Mouse (Mus musculus): ENCODE measurements around the gene Fig4. TPM values are rescaled to one million over a fixed set of nuclear protein-coding genes. Genes with fewer than 3 reads are reported as not detected.

The Fig4 gene
- polyA plus RNA-seq, 1 experiment, result 8.4 TPM

GRCm38 (mm10) chr10:41231163-41231835, 71.8 kb downstream of the Fig4 start:
- 84% methylated on average over 6 of the region's 6 CpGs for WGBS
- TF ChIP-seq POLR2A (IDR thresholded peaks at IDR 0.05; ENCODE audit: low read depth, low read length) (no peak), CTCF (IDR thresholded peaks at IDR 0.05; ENCODE audit: extremely low read depth, insufficient read depth, insufficient read length, insufficient replicate concordance) (no peak)
- no peaks in the 10 kb centered on the region for H3K4me1 ChIP-seq (ENCODE audit: control insufficient read depth, insufficient read depth, insufficient read length)

GRCm38 (mm10) chr10:41227626-41228025, 75.4 kb downstream of the Fig4 start:
- 96% methylated on average over 7 of the region's 7 CpGs for WGBS
- Histone ChIP-seq H3K27me3 (ENCODE audit: control insufficient read depth, insufficient read depth, low read length) (no peaks in the 10 kb centered on the region), H3K4me1 (ENCODE audit: control insufficient read depth, insufficient read depth, insufficient read length) (no peaks in the 10 kb centered on the region), H3K27ac (ENCODE audit: insufficient read depth, low read length) (no peak overlapping the region), H3K36me3 (ENCODE audit: control insufficient read depth, insufficient read depth, low read length) (peaks cover 32% of the 10 kb centered on the region), H3K4me3 (ENCODE audit: extremely low read depth, insufficient read depth, insufficient read length) (no peak overlapping the region)
- TF ChIP-seq POLR2A (IDR thresholded peaks at IDR 0.05; ENCODE audit: low read depth, low read length) (no peak), CTCF (IDR thresholded peaks at IDR 0.05; ENCODE audit: extremely low read depth, insufficient read depth, insufficient read length, insufficient replicate concordance) (no peak)
- DNase-seq (ENCODE audit: low read depth in 1 of 2, low spot score in 2 of 2), result no peak

More at GRCm38 (mm10) chr10:41231163-41231835, 71.8 kb downstream of the Fig4 start:
- Histone ChIP-seq H3K36me3 (ENCODE audit: control insufficient read depth, insufficient read depth, low read length) (peaks cover 32% of the 10 kb centered on the region), H3K27ac (ENCODE audit: insufficient read depth, low read length) (no peak overlapping the region), H3K27me3 (ENCODE audit: control insufficient read depth, insufficient read depth, low read length) (no peaks in the 10 kb centered on the region), H3K4me3 (ENCODE audit: extremely low read depth, insufficient read depth, insufficient read length) (no peak overlapping the region)
- DNase-seq (ENCODE audit: low read depth in 1 of 2, low spot score in 2 of 2), result no peak

- Histone ChIP-seq H3K36me3 (ENCODE audit: control insufficient read depth, insufficient read depth, low read length) (peaks cover 33% of the 10 kb centered on the region), H3K4me1 (ENCODE audit: control insufficient read depth, insufficient read depth, insufficient read length) (no peaks in the 10 kb centered on the region), H3K4me3 (ENCODE audit: extremely low read depth, insufficient read depth, insufficient read length) (no peak overlapping the region), H3K27me3 (ENCODE audit: control insufficient read depth, insufficient read depth, low read length) (no peaks in the 10 kb centered on the region), H3K27ac (ENCODE audit: insufficient read depth, low read length) (no peak overlapping the region)
- DNase-seq (ENCODE audit: low read depth in 1 of 2, low spot score in 2 of 2), result no peak
- no peak for TF ChIP-seq CTCF (IDR thresholded peaks at IDR 0.05; ENCODE audit: extremely low read depth, insufficient read depth, insufficient read length, insufficient replicate concordance)
- TF ChIP-seq POLR2A (IDR thresholded peaks at IDR 0.05; ENCODE audit: low read depth, low read length), result no peak
- WGBS, result 90% methylated on average over 4 of the region's 4 CpGs
Measured at GRCm38 (mm10) chr10:41223499-41223898, 79.6 kb downstream of the Fig4 start.

GRCm38 (mm10) chr10:41221204-41221603, 81.9 kb downstream of the Fig4 start:
- WGBS, result 83% methylated on average over 4 of the region's 4 CpGs
- no peaks in the 10 kb centered on the region for H3K27me3 ChIP-seq (ENCODE audit: control insufficient read depth, insufficient read depth, low read length)
- no peaks in the 10 kb centered on the region for H3K4me1 ChIP-seq (ENCODE audit: control insufficient read depth, insufficient read depth, insufficient read length)
- no peak overlapping the region for H3K4me3 ChIP-seq (ENCODE audit: extremely low read depth, insufficient read depth, insufficient read length)
- no peak for DNase-seq (ENCODE audit: low read depth in 1 of 2, low spot score in 2 of 2)
- TF ChIP-seq CTCF (IDR thresholded peaks at IDR 0.05; ENCODE audit: extremely low read depth, insufficient read depth, insufficient read length, insufficient replicate concordance) (no peak), POLR2A (IDR thresholded peaks at IDR 0.05; ENCODE audit: low read depth, low read length) (no peak)
- peaks cover 20% of the 10 kb centered on the region for H3K36me3 ChIP-seq (ENCODE audit: control insufficient read depth, insufficient read depth, low read length)
- H3K27ac ChIP-seq (ENCODE audit: insufficient read depth, low read length), result no peak overlapping the region; the same call in 1 of the 2 replicates

- Histone ChIP-seq H3K4me3 (ENCODE audit: extremely low read depth, insufficient read depth, insufficient read length) (no peak overlapping the region), H3K4me1 (ENCODE audit: control insufficient read depth, insufficient read depth, insufficient read length) (no peaks in the 10 kb centered on the region), H3K27ac (ENCODE audit: insufficient read depth, low read length) (no peak overlapping the region), H3K36me3 (ENCODE audit: control insufficient read depth, insufficient read depth, low read length) (peaks cover 18% of the 10 kb centered on the region), H3K27me3 (ENCODE audit: control insufficient read depth, insufficient read depth, low read length) (no peaks in the 10 kb centered on the region)
- WGBS, result 94% methylated on average over 10 of the region's 10 CpGs
- TF ChIP-seq POLR2A (IDR thresholded peaks at IDR 0.05; ENCODE audit: low read depth, low read length) (no peak), CTCF (IDR thresholded peaks at IDR 0.05; ENCODE audit: extremely low read depth, insufficient read depth, insufficient read length, insufficient replicate concordance) (no peak)
- DNase-seq (ENCODE audit: low read depth in 1 of 2, low spot score in 2 of 2), result no peak
Measured at GRCm38 (mm10) chr10:41218897-41219296, 84.2 kb downstream of the Fig4 start.

GRCm38 (mm10) chr10:41214083-41214482, 89.0 kb downstream of the Fig4 start:
- DNase-seq (ENCODE audit: low read depth in 1 of 2, low spot score in 2 of 2), result no peak
- H3K27me3 ChIP-seq (ENCODE audit: control insufficient read depth, insufficient read depth, low read length), result no peaks in the 10 kb centered on the region
- WGBS, result 85% methylated on average over 3 of the region's 3 CpGs
- no peak for TF ChIP-seq POLR2A (IDR thresholded peaks at IDR 0.05; ENCODE audit: low read depth, low read length)
- TF ChIP-seq CTCF (IDR thresholded peaks at IDR 0.05; ENCODE audit: extremely low read depth, insufficient read depth, insufficient read length, insufficient replicate concordance), result no peak
- no peak overlapping the region for H3K4me3 ChIP-seq (ENCODE audit: extremely low read depth, insufficient read depth, insufficient read length)
- H3K36me3 ChIP-seq (ENCODE audit: control insufficient read depth, insufficient read depth, low read length), result peaks cover 6% of the 10 kb centered on the region
- H3K27ac ChIP-seq (ENCODE audit: insufficient read depth, low read length), result no peak overlapping the region
- no peaks in the 10 kb centered on the region for H3K4me1 ChIP-seq (ENCODE audit: control insufficient read depth, insufficient read depth, insufficient read length)

- DNase-seq (ENCODE audit: low read depth in 1 of 2, low spot score in 2 of 2), result no peak
- Histone ChIP-seq H3K27ac (ENCODE audit: insufficient read depth, low read length) (peak overlapping the region; percentile 62; the same call in 1 of the 2 replicates), H3K4me1 (ENCODE audit: control insufficient read depth, insufficient read depth, insufficient read length) (no peaks in the 10 kb centered on the region), H3K4me3 (ENCODE audit: extremely low read depth, insufficient read depth, insufficient read length) (no peak overlapping the region), H3K36me3 (ENCODE audit: control insufficient read depth, insufficient read depth, low read length) (peaks cover 5% of the 10 kb centered on the region; the same call in 1 of the 2 replicates), H3K27me3 (ENCODE audit: control insufficient read depth, insufficient read depth, low read length) (no peaks in the 10 kb centered on the region)
- TF ChIP-seq CTCF (IDR thresholded peaks at IDR 0.05; ENCODE audit: extremely low read depth, insufficient read depth, insufficient read length, insufficient replicate concordance) (no peak), POLR2A (IDR thresholded peaks at IDR 0.05; ENCODE audit: low read depth, low read length) (no peak)
- WGBS, result 88% methylated on average over 4 of the region's 4 CpGs
Measured at GRCm38 (mm10) chr10:41209538-41209937, 93.5 kb downstream of the Fig4 start.
